Mouse (Mus musculus): Measurements from ENCODE around the gene Phactr4. TPM values are rescaled to one million over a fixed set of nuclear protein-coding genes. Genes with fewer than 3 reads are reported as not detected.

Phactr4 gene
- polyA plus RNA-seq, 1 experiment = 18.2 TPM

DNA sequence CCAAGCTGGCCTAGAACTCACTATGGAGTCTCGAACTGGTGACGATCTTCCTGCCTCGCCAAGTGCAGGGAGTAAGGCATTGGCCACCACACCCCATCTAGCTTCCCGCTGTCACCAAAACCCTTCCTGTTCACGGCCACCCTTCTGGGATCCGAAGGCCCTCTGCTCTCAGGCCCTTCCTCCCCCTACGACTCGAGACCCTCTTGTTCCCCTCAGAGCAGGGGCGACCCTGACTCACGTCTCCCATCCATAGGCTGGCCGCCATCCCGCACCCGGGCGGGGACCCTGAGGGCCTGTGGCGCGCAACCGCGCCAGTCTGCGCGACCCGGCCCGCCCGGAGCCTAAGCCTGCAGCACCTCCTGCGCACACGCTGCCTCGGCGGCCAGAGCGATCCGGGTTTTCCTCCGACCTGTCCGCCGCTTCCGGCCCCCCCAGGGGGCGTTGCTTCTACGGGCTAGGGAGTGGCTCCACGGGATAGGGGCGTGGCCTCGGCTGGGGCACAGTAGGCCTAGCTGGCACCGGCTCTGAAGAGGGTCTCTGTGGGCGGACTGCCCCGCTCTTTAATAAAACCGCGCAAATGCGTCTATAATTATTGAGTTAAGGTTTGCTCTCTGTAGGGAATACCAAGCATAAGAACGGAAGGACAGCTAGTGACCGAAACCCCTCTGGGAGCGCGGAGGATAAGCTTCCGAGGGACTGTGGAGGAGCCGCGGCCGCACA is 93.0 kb downstream of the Phactr4 start, which contains the start of gene Trnau1ap:
Trnau1ap (minus strand) TSS at position 424 of the 720 bp plus-strand sequence.
- peak; percentile 96 for DNase-seq (ENCODE audit: low read depth)
- TF ChIP-seq CTCF (IDR thresholded peaks at IDR 0.05; ENCODE audit: borderline replicate concordance, extremely low read depth, insufficient read depth, insufficient read length) (no peak), POLR2A (IDR thresholded peaks at IDR 0.05; ENCODE audit: borderline replicate concordance, extremely low read depth, insufficient read depth, insufficient read length, poor library complexity, severe bottlenecking) (peak; percentile 69)

DNA sequence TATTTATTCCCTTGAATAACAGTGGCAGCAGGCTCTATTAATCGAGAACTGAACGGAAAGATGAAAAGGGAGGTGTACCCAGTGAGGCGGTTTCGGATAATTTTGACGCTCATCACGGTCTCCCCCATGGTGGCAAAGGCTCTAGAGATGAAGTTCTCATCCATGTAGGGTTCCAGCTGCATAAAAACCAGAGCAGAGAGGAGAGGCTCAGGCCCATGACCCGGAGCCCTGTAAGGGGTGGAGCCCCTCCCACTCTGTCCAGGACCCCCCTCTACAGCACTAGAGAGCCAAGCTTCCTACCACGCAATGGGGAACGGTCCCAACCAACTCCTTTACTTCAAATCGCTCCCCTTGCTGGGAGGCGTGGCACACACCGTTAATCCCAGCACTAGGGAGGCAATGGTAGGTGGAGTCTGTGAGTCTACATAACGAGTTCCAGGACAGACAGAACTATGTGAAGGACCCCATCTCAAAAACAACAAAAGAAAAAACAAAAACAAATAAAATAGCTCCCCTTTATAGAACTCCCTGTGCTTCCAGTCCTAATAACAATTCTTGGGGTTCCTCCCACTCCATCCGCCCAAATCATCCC is 93.8 kb downstream of the Phactr4 start:
- no peak for DNase-seq (ENCODE audit: low read depth)
- TF ChIP-seq CTCF (IDR thresholded peaks at IDR 0.05; ENCODE audit: borderline replicate concordance, extremely low read depth, insufficient read depth, insufficient read length) (no peak), POLR2A (IDR thresholded peaks at IDR 0.05; ENCODE audit: borderline replicate concordance, extremely low read depth, insufficient read depth, insufficient read length, poor library complexity, severe bottlenecking) (no peak)

DNA sequence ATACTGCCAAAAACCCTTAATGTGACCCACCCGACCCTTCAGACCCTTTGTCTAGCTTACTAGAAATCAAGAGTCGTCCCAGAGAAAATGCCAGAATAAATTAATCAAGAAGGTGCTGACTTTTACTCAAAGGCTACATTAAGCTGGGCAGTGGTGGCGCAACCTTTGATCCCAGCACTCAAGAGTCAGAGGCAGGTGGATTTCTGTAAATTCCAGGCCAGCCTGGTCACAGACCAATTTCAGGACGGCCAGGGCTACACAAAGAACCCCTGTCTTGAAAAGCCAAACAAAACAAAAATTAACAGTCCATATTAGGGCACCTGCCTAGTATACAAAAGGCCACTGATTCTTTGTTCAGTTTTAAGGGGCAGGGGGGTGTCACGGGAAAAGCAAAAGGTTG is 95.8 kb downstream of the Phactr4 start:
- no peak for TF ChIP-seq CTCF (IDR thresholded peaks at IDR 0.05; ENCODE audit: borderline replicate concordance, extremely low read depth, insufficient read depth, insufficient read length)
- no peak for TF ChIP-seq POLR2A (IDR thresholded peaks at IDR 0.05; ENCODE audit: borderline replicate concordance, extremely low read depth, insufficient read depth, insufficient read length, poor library complexity, severe bottlenecking)
- no peak for DNase-seq (ENCODE audit: low read depth)

DNA sequence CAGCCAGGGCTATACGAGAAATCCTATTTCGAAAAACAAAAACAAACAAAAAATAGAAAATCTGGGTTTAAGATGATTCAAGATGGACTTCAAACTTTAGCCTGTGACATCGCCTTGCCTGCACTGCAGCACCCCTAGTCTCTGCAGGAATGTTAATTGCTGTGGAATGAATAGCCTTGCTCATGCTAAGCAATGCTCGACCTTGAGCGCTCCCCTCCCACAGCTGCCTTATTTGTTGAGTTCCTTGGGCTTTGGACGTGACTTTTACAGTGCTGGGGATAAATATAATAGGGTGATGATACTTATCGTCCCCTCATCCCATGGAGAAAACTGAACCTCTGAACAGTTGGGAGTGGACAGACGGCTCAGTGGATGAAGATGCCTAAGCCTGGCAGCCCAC is 106.6 kb downstream of the Phactr4 start:
- TF ChIP-seq CTCF (IDR thresholded peaks at IDR 0.05; ENCODE audit: borderline replicate concordance, extremely low read depth, insufficient read depth, insufficient read length) (no peak), POLR2A (IDR thresholded peaks at IDR 0.05; ENCODE audit: borderline replicate concordance, extremely low read depth, insufficient read depth, insufficient read length, poor library complexity, severe bottlenecking) (no peak)
- no peak for DNase-seq (ENCODE audit: low read depth)

DNA sequence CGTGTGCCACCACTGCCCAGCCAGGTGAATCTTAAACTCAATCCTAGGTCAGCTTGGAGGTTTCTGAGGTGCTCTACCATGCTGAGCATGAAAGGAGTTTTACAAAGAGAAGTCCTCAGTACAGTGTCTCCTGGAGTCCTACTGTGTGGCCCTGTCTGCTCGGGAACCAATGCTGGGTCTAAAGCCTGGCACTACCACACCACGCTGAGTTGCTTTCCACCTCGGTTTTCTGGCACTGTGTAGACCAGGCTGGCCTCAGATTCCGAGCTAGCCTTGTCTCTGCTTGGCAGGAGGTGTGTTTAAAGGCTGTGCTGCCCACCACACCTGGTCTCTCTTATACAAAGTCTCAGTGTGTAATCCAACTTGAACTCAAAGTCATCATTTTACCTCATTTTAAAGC is 109.7 kb downstream of the Phactr4 start:
- TF ChIP-seq CTCF (IDR thresholded peaks at IDR 0.05; ENCODE audit: borderline replicate concordance, extremely low read depth, insufficient read depth, insufficient read length) (no peak), POLR2A (IDR thresholded peaks at IDR 0.05; ENCODE audit: borderline replicate concordance, extremely low read depth, insufficient read depth, insufficient read length, poor library complexity, severe bottlenecking) (no peak)
- no peak for DNase-seq (ENCODE audit: low read depth)

DNA sequence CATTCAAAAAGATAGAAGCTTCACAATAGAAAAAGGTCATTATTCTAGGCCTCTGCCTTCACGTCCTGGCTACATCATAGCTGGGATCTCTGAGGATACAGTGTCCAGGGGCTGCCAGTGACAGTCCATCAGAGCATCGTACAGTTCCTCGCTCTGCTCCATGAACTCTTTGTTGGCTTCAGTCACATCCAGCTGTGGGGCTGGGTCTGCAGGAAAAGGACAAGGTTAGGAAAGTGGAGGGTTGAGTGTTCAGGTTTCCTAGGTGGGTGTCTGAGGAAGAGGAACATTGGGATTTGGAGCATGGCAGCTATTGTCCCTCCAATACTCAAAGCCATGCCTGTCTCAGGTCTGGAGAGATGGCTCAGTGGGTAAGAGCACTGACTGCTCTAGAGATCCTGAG is 110.5 kb downstream of the Phactr4 start:
- no peak for DNase-seq (ENCODE audit: low read depth)
- TF ChIP-seq CTCF (IDR thresholded peaks at IDR 0.05; ENCODE audit: borderline replicate concordance, extremely low read depth, insufficient read depth, insufficient read length) (no peak), POLR2A (IDR thresholded peaks at IDR 0.05; ENCODE audit: borderline replicate concordance, extremely low read depth, insufficient read depth, insufficient read length, poor library complexity, severe bottlenecking) (no peak)

DNA sequence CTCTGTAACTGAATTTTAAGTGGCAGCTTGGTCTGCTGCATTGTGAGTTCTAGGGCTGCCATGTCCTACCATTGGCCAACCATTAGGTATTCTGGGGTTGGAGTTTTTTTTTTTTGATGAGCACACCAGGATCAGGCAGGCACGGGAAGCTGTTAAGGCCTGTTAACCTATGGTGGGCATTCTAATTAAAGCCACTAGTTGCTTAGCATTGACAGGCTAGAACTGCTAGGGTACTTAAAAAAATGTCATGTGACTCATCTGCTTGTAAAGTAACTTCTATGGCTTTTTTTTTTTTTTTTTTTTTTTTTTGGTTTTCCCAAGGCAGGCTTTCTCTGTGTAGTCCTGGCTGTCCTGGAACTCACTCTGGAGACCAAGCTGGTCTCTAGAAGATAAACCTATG is 111.1 kb downstream of the Phactr4 start:
- DNase-seq (ENCODE audit: low read depth) = no peak
- no peak for TF ChIP-seq CTCF (IDR thresholded peaks at IDR 0.05; ENCODE audit: borderline replicate concordance, extremely low read depth, insufficient read depth, insufficient read length)
- no peak for TF ChIP-seq POLR2A (IDR thresholded peaks at IDR 0.05; ENCODE audit: borderline replicate concordance, extremely low read depth, insufficient read depth, insufficient read length, poor library complexity, severe bottlenecking)

DNA sequence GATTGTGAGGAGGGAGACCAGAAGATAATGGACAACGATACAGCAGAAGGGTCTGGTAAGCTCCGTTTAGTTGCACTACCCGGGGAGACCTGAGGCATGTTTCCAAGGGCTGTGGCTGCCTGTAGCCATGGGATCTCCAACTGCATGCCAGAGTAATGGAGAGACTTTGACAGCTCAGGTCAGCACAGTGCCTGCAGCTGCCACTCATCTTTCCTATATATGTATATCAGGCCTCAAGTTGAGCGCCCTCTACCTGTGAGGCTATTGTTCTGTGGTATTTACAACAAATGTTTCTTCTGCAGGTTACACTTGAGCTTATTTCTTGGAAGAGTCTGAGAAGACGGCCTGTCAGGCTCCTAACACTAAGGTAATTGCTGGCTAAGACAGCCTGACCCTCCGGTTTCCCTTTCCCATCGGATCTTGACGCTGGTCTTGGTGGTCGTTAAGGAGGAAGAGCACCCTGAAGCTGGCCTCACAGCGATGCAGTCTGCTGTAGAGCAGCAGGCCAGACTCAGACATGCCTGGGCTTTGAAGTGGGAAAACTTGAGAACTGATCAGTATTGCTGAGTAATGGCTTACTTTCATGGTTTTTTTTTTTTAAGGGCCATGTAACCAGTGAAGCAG is 112.3 kb downstream of the Phactr4 start:
- DNase-seq (ENCODE audit: low read depth) = peak; percentile 72
- TF ChIP-seq POLR2A (IDR thresholded peaks at IDR 0.05; ENCODE audit: borderline replicate concordance, extremely low read depth, insufficient read depth, insufficient read length, poor library complexity, severe bottlenecking) (no peak), CTCF (IDR thresholded peaks at IDR 0.05; ENCODE audit: borderline replicate concordance, extremely low read depth, insufficient read depth, insufficient read length) (peak; percentile 40; the same call in 1 of the 2 replicates)

DNA sequence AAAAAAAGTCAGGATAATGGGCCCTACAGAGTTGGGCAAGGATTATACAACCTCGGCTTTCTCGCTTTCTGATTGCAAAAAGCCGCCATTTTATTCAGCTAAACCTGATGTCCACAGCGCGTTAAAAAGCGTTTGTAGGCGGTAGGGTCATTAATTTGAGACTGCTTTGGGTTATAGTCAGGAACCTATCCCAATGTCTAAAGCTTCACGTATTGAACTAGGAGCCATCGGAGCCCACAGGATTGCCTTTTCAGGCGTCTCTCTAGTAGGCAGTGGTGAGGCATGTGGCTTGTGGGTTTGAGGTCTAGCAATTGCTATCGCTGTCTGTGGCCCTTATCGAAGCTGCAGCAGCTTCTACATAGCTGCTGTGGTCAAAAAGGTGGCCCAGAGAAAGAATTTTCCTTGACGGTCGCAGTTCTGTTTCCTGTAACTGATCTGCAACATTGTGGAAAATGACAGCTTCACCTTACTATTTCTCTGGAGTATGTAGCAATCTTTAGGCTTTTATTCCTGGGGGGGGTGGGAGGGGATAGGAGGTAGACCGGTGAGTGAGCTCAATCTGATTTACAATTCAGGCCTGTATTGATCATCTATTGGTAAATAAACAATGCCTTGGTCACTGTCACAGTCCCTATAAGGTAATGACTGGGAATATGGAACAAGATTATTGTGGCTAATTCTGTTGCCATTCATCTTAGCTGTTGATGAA is 113.0 kb downstream of the Phactr4 start:
- peak; percentile 55 for DNase-seq (ENCODE audit: low read depth)
- no peak for TF ChIP-seq POLR2A (IDR thresholded peaks at IDR 0.05; ENCODE audit: borderline replicate concordance, extremely low read depth, insufficient read depth, insufficient read length, poor library complexity, severe bottlenecking)

DNA sequence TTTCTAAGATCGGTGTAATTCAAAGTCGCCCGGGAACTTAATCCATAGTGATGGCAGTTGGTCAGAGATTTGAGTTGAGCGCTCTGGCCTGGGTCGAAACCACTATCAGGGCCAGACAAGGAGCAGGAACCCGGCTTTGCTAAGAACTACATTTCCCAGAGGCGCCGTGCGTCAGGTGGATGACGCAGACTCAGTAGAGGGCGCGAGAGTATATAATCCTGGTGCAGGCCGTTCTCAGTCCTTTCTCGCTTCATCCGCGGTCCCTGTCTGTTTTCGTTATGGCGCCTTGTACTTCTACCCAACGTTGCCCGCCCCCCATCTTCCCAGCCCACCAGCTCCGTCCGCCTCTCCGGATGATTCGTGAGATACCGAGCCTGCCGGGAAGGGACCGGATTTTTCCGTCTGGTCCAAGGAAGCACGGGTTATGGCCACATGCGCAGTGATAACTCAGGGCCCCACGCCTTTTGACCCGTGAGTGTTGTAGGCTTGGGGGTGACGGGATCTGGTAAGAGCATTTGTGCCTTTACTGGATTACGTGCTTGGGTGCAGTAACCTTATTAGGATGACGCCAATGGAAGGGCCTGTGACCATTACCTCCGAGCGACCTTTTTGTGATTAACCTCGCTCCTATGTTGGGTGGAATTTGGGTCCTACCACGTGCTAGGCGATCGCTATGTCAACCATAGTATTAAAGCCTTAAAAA is 113.7 kb downstream of the Phactr4 start:
- peak; percentile 95; the same call in 1 of the 2 replicates for TF ChIP-seq POLR2A (IDR thresholded peaks at IDR 0.05; ENCODE audit: borderline replicate concordance, extremely low read depth, insufficient read depth, insufficient read length, poor library complexity, severe bottlenecking)
- no peak for TF ChIP-seq CTCF (IDR thresholded peaks at IDR 0.05; ENCODE audit: borderline replicate concordance, extremely low read depth, insufficient read depth, insufficient read length)
- DNase-seq (ENCODE audit: low read depth) = peak; percentile 98

DNA sequence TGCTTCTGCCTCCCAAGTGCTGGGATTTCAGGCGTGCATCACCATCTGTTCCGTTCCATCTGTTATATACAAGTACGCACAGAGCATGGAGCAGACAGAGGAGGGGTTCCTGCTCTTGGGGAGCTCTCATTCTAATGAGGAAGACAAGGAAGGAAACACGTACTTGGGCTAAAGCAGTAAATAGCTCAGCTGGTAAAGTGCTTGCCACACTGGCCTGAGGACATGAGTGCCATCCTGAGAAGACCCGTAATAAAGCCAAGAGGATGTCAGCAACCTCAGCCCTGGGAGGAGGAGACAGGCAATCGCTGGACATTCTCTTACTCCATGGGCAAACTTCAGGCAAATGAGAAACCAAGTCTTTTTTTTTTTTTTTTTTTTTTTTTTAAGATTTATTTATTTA is 116.3 kb downstream of the Phactr4 start:
- DNase-seq (ENCODE audit: low read depth) = peak; percentile 19
- TF ChIP-seq CTCF (IDR thresholded peaks at IDR 0.05; ENCODE audit: borderline replicate concordance, extremely low read depth, insufficient read depth, insufficient read length) (no peak), POLR2A (IDR thresholded peaks at IDR 0.05; ENCODE audit: borderline replicate concordance, extremely low read depth, insufficient read depth, insufficient read length, poor library complexity, severe bottlenecking) (no peak)

Other genes starting within 250 kb of the Phactr4 start
- gene Ythdf2, start 210.2 kb downstream of the Phactr4 start, polyA plus RNA-seq (2012; rRNA removed) = 46.6 and 52.2 TPM in 2 replicates
- 36.4 and 43.8 TPM in 2 replicates for gene Gmeb1, start 160.9 kb downstream of the Phactr4 start, polyA plus RNA-seq (2012; rRNA removed)
- 24.5 and 25.8 TPM in 2 replicates for gene Taf12, start 148.1 kb downstream of the Phactr4 start, polyA plus RNA-seq (2012; rRNA removed)
- 0.66 and 0.82 TPM in 2 replicates for gene Rab42, start 119.1 kb downstream of the Phactr4 start, polyA plus RNA-seq (2012; rRNA removed)
- gene Trnau1ap, start 93.0 kb downstream of the Phactr4 start, polyA plus RNA-seq (2012; rRNA removed) = 22.2 and 30.5 TPM in 2 replicates
- 19.3 and 21.2 TPM in 2 replicates for gene Rcc1, start 68.9 kb downstream of the Phactr4 start, polyA plus RNA-seq (2012; rRNA removed)
- 5.8 and 8.3 TPM in 2 replicates for gene Med18, start 41.4 kb upstream of the Phactr4 start, polyA plus RNA-seq (2012; rRNA removed)
- gene Sesn2, start 88.0 kb upstream of the Phactr4 start, polyA plus RNA-seq (2012; rRNA removed) = 5.1 and 6.1 TPM in 2 replicates
- gene Atpif1, start 111.2 kb upstream of the Phactr4 start, polyA plus RNA-seq (2012; rRNA removed) = 799 and 900 TPM in 2 replicates
- gene Dnajc8, start 113.1 kb upstream of the Phactr4 start, polyA plus RNA-seq (2012; rRNA removed) = 102 and 106 TPM in 2 replicates
- 0.38 and 0.68 TPM in 2 replicates for gene Ptafr, start 141.6 kb upstream of the Phactr4 start, polyA plus RNA-seq (2012; rRNA removed)
- 28.6 and 29.6 TPM in 2 replicates for gene Eya3, start 216.5 kb upstream of the Phactr4 start, polyA plus RNA-seq (2012; rRNA removed)